Mouse (Mus musculus) spleen, postnatal 36 days (tissue): Measurements from ENCODE around the gene Nectin3.
A peak's percentile ranks its signal among the peaks of the same experiment; 100 is the strongest.

Experiments
- DNase-seq, 2 experiments: peaks; one replicate each; pipeline ENCODE4 v3.0.0; 2022; ENCODE audit warnings: low spot score in 2 of 2, mixed read lengths in 1 of 2

Nectin3 gene

DNA sequence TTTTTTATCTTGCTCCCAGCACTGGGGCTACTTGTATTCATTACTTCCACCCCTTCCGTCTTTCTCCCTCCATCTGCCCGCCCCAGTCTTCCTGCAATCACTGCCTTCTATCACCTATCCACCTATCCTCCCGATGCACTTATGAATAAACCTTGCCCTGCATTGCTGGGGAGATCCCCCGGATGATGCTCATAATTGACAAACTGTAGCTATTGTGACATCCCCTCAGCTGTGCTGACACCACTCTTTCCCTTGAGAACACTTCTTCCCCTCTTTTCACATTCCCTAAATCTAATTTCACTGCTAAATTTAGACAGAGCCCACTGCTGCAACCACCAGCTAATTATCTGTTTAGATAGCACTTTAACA, at the start of gene Nectin3:
TSS of gene Nectin3 (minus strand) at position 105 of the 369 bp plus-strand sequence.
- no peak for DNase-seq

DNA sequence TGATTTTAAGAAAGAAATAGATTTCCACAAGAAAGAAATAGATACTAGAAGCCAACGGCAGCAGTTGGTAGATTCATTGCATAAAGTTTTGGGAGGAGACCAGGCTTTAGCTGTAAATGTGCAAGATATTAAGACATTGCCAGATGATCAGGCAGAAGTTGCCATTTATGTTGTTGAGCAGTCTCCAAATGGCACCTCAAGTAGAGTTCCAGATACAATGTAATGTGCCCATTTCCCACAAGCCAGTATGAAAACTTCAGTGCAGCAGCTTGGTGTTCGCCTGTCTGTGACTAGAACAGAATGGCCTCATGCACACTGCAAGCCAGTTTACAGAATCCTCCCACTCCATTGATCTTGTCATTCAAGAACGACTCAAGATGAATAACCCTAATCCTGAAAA, 39.8 kb upstream of the Nectin3 start:
- DNase-seq, result no peak

DNA sequence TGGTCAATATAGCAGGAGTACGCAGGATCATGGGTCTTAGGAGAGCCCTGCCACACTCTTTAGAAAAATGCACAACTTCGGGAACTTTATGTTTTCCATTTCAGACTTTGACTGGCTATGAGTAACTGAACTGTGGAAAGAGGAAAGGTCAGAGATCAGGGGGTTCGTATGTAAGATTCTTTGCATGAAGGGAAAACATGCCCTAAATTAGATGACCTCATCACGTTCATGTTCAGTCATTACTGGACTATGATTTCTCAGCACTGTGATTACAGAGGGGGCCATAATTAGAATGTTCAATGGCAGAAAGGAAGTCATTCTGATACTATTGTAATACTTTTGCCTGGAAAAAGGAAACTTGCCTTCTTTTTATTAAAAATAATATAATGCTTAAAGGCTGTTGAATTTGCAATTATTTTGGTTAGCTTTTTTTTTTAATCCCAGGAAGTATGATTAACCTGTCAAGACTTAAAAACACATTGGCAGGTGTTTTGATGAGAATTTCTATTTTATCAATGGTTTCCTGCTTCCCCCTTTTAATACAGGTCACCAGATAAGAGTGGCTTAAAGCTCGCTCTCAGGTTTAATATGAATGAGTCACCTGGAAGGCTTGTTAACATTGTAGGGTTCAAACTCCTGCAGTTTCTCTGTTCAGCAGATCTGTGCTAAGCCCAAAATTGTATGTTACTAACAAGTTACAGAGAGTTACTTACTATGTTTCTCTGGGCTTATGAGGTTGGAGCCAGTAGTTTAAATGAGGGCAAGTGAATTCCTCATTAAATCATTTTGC, 34.3 kb upstream of the Nectin3 start:
- DNase-seq, result no peak

DNA sequence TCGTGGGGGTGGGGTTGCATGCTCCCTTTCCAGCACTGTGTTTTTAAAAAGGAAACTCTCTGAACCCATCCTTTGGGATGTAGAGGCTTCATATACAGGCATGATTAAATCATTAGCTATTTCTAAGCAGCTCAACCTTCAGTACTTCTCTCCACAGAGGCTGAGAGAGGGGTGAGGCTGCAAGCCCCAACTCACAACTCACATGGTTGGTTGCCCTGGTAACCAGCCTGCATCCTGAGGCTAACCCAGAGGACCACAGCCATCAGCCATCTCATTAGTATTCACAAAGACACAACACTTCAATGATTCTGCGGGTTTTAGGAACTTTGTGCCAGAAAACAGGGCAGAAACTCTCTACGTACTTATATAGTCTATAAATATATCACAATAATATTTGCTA, 32.7 kb upstream of the Nectin3 start:
- no peak for DNase-seq

DNA sequence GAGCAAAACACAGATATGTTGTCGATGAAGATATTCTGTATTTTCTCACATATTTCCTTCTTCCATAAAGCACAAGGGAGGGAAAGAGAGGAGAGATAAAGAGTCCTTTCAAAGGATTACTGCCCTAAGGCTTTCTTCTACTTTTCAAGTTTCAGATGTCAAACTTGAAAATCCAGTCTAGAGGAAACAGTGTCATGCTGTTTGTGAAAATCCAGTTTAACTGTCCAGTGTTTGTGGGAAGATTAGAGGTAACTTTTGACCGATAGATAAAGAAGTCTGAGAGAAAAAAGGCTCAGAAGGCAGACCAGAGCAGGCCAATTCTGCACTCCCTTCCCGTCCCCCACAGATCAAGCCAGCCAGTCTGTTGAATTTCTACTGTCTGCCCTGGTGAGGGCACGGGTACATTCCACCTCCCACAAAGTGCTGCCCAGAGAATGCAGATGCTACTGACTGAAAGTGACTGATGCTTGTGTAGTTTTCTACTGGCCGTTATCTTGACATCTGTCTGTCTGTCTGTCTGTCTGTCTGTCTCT, 22.6 kb upstream of the Nectin3 start:
- DNase-seq, result no peak

DNA sequence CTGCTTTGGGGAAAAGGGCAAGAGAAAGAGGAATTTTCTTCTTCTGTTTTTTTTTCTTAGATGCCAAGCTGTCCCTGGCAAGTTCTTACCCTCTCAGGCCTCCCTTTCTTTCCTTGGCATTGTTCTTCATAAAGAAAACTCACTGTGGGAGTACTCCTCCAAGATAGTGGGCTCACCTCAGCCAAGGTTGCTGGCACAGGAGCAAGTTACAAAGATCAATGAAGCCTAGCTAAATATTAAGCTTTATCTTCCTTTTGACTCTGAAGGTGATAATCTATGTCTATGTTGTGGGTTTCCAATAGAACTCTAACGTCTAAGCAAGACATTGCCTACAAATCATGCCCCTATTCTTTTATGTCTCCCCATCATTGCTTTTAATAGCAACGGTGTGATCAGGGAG, 21.3 kb upstream of the Nectin3 start:
- no peak for DNase-seq

DNA sequence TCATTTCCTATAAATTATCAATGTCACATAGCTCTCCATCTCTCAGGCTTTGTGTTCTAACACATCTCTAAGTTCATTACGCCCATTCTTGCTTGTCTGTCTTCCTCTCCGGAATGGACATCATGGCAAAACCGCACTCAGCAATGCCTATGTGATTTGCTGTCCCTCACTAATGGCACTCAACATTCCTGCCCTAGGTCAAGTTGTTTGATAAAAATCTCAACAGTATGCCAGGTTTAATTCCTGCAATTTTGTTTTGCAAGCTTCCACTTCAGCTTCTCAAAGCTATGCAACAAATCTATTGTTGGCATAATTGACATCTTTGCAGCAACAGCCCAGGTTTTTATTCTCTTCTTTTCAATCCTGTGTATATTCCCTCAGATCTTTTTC, 9.6 kb upstream of the Nectin3 start:
- DNase-seq, result no peak

DNA sequence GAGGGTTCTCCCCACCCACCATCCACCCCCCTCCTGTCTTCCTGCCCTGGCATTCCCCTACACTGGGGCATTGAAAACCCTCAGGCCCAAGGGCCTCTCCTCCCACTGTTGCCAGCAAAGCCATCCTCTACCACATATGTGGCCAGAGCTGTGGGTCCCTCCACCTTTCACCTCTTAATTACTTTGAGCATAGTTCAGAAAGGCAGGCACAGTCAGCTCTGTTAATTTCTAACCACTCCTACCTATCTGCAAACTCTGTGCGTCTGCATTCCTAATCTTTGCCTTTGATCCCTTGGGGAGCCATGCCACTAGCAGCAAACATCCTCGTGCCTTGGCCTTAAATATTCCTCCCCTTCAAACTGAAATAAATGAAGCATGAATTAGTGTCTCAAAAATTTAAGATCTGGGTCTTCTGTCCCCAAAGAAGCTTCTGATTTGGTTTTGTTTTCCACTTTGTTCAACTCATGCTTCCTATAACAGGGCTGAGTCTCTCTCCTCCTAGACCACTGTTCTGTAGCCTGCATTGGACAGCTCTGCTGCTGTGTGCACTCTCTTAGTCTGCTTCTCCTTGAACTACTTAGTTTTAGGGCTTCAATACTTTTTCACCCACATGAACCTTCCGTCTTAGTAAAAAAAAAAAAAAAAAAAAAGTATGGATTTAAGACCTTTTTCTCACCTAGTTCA, 9.1 kb upstream of the Nectin3 start:
- DNase-seq, result no peak

DNA sequence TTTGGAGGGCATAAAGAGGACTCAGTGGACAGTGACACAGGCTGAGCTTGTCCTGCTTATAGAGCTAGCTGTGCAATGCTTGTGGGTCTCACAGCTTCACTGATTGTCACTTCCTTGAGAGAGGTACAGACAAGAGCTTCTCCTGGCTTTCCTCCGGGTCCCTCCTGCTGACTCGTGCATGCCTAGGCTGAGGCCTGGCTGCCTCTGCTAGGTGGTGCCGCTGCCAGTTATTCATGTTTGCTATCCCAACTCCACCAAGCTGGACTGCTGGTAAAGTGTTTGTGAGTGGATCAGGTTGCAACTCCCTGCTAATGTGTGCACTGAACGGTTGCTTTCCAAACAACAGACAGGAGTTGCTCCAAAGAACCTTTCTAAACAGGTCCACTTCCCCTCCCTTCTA, 5.7 kb upstream of the Nectin3 start:
- no peak for DNase-seq

DNA sequence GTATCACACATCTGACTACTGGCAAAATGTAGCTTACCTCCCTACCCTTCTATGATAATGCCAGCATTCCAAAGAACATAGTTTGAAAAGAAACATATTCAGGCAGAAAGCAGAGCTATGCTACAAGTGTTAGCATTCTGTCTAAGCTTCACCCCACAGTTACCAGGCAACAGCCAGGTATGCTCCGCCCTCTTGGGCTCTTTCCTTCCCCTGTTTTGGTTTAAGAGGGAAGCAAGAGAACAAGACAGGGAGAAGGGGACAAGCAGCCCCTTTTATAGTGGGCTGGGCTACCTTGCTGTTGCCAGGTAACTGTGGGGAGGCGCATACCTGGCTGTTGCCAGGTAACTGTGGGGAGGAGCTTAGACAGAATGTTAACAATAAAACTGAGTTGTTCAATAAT, 4.0 kb upstream of the Nectin3 start:
- DNase-seq, result no peak

DNA sequence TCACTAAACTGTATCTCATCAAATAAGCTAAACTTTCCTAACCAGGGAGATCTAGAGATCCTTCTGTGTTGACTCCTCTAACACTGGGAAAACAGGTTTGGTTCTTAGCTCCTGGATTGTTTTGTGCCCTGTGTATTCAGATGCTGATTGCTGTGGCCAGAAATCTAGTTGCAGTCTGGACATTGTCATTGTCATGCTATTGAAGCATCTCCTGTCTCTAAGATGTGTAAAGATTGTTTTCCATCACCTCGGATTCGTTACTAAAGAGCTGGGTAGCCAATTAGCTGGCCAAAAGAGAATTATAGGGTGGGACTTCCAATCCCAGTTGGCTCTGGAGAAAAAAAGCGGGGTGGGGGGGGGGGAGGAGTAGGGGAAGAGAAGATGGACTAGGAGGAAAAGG, 2.4 kb upstream of the Nectin3 start:
- no peak for DNase-seq

DNA sequence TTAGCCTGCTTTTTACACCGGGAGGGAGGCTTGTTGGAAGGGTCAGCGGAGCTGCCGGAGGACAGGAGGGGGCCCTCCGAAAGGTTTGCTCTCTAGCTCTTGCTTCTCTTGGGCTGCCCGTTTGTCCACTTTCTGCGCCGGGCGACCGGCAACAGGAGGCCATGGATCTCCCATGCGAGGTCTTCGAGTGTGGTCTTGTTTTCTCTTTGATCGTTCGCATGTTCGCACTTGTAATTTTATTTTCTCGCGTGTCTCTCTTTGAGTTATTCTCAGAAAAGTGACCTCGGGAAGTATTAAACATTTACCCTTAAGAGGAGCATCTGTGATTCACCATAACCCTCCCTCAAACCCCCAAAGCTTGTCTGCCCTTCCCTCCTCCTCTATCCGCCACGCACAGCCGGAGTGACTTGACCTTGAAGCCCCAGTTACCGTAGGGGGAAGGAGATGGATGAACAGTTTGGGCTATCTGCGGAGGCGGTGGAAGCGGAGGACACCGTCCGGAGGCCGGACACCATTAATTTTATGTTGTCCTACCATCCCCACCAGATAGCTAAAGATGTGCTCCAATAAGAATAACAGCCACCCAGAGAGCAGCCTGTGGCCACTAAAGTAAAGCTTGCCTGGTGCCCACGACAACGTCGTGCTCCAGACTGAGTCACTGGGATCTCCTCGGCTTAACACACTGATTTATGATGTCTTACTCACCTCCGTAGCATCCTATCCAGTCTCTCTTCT, 472 bp downstream of the Nectin3 start:
- DNase-seq, result no peak

DNA sequence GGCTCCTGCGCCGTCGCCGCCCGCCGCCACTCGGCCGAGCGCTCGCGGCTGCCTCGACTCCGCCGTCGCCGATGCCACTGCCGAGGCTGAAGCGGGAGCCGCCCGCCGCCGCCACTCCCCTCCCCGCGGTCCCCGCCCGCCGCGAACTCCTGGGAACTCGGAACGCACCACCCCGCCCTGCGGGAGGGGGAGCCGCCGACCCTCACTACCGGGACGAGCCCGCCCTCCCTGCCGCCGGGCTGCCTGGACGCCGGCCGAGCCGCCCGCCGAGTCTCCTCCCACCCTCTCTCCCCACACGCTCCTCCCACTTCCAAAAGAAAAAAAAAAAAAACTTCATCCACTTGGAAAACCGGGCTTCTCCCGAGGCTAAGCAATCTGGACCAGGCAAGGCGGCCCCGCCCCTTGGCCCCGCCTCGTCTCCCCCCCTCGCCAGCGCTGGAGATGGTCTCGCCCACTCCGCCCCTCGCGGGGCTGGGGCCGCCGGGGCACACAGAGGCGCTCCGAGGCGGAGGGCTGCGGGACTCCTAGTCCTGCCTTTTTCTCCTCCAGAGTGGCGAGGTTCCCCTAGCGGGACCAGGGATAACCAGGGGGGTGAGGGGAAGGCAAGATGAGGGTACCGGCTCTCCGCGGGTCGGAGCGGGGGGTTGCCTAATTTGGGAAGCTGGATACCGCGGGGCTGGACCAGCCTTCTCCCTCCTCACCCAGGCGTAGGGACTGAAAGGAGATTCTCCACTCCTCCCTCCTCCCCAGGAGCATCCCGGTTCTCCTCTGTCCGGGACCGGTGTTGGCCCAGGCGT, 1.2 kb downstream of the Nectin3 start:
- peak; percentile 40 to 52 for DNase-seq

DNA sequence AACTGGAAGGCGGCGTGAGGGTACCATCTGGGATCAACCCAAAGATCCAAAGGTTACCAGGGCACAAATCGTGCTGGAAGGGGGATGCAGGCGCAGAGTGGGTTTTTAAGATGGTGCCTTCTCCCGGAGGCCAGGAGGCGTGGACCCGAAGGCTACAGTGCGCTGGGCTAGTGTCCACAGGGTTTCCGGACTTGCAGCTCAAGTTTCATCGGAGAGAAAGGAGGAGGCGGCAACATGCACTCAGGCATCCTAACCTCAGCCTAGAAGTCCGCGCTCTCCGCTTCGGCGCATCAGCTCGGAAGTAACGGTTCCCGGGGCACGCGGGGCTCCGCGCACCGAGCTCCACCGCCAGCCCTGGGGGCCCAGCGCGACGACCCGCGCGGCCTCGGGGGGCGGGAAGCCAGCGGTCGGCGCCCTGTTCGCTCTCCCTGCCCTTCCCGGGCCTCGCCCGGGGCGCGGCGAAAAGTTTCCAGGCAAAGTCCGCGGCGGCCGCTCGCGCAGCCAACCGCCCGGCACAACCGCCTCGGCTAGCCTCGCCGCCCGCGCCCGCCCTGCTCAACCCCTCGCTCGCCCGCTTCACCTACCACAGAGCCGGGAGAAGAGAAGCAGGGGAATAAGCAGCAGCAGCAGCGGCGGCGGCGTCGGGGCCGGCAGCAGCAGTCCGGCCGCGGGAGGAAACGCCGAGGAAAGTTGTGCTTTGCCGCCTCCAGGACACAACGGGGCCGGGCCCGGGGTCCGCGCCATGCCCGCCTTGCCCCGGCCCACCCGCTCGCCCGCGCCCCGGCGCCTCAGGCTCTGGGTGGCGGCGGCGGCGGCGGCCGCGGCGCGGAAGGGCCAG, 2.1 kb downstream of the Nectin3 start:
- DNase-seq, result peak in 1 of 2 experiments; percentile 1

DNA sequence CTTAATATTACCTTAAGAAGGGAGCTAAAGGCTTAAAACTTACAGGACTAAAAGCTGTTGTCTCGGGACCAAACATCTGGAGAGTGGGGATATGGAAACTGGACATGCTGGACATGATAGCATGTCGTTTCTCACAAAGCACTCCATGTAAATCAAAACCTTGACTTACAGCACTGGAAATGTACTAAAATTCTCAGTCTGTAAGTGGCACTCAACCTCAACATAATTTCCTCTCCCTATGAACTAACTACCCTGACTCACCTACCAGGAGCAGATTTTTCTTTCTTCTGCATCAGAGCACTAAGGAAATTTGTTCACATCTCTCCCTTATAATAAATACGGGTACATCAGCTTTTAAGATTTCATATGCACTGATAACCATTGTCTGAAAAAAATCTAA, 3.1 kb downstream of the Nectin3 start:
- no peak for DNase-seq

DNA sequence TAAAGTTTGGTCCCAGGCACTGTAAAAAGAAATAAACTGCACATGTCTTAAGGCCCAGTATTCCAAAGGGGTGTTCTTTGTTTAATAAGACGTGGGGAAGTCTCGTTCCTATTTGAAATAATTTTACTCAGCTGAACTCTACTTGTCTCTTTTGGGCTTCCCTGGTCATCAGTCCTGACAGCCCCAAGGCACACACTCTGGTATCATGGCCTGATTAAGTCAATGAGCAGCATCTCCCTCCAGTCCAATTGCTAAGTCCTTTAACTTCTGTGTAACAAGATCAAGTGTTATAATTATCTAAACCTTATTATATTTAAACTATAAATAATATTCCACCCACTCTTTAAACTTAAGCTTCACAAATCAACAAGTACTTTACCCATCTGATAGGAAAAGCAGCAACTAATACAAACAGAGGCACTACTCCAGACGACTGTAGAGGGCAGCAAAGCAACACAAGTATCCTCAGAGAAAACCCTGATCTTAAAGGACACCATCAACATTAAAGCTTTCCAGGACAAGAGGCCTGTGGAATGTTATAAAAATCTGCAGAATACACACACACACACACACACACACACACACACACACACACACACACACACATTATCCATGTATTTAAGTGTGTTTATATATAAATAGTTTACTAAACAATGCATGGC, 10.8 kb downstream of the Nectin3 start:
- DNase-seq, result no peak

DNA sequence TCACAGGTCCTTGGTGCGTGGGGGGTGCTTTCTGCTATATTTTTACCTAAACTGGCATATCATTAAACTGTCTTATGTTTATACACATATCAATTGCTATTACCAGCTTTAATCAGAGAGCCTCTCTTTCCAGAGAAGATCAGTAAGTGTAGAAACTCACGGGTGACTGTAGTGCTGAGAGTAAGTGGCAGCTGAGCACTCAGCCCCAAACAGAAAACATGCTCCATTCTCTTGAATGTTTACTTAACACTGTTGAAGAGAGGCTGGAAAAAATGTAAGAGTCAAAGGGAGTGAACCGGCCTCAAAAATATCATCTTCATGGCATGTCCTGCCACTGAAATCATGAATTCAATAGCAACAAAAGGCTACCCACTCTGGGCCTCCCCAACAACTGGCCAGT, 21.0 kb downstream of the Nectin3 start:
- DNase-seq, result no peak

DNA sequence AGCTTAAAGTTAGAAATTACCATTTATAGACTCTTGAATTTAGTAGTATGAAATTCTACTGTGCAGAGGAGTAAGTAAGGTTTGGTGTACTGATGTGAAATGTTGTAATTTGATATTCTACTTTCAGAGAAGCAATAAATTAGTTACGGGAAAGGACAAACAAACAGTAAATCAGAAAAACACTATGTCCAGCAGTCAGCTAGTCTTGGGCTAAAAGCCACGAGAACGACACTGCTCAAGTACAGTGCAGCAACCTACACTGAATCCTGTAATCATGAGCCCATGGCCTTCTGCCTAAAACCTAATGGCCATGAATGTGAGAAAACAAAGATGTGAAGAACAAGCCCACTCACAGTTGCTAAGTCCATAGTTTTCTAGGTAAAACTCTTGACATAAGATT, 46.9 kb downstream of the Nectin3 start:
- DNase-seq, result no peak

DNA sequence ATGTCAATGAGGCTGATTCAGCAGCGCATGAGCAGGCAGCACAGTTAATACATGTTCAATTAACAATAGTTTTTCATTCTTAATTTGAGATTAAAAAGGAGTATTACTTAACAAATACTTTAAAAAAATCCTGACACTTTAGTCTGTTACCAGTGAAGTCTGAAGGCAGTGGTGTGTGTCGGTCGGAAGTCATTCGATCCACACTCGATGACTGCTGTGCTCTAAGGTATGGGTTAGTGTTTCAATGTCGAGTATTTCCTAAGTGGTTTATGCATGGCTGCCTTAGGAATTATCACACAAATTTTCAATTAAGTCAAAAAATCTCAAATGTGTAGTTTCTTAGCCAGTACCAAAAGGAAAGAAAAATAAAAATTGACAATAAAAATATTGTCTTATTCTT, 49.3 kb downstream of the Nectin3 start:
- DNase-seq, result no peak

DNA sequence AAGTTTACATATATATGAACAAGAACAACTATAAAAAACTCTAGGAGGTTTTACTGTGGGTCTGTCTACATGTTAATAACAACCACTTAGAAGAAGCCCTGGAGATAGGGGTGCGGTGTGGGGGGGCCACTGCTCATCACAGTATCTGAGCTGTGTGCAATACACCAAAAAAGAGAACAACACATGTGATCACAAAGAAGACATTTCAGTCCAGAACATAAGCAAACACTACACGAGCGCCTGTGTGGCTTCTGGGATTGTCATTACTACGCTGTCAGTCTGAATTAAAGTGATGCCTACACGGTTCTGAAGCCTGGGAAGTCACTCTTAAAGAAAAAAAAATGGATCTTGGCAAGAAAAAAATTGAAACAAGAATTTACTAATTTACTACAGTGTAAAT, 67.0 kb downstream of the Nectin3 start:
- no peak for DNase-seq
